Mouse (Mus musculus) kidney, postnatal 36 days (tissue): ENCODE results near the gene Zfp354b.

Experiments
- DNase-seq, 2 experiments: peaks; one replicate each; pipeline ENCODE4 v3.0.0; 2021 to 2022; ENCODE audit warnings: mixed read lengths in 2 of 2

Gene Zfp354b

DNA sequence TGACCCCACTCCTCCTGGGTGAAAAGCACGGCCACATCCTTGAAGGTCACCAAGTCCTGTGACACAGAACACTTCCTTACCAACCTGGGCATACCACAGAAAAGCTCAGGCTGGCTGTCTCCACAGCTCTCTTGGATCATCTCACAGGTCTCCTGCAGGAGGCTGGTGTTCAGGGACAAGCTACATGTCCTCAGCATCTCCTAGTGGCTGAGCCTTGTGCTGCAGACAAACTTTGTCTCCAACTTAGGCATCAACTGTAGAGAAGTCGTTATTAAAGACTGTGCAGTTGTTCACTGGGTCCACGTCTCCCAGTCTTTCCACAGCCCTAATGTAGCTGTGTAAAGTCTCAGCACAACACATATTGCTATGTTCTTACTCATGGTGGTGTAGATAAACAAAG is 47.7 kb downstream of the Zfp354b start:
- no peak for DNase-seq

GRCm38 (mm10) chr11:50878641-50879040 is 52.8 kb downstream of the Zfp354b start:
- DNase-seq, result no peak
